Mouse (Mus musculus): ENCODE data around the gene Brox.
"Not testable (repeated sequence)": the region's sequence is repeated elsewhere in the genome, so short reads cannot be mapped to it uniquely, and the experiment has no call there.

GRCm38 (mm10) chr1:183342902-183343301 is 45.8 kb upstream of the Brox start:
- TF ChIP-seq POLR2A, CTCF (IDR thresholded peaks at IDR 0.05; ENCODE audit: insufficient read depth, low read depth, low read length): not testable (repeated sequence)

Data from olfactory bulb, adult 2 months (tissue).